9 mouse cellular contexts compared by ENCODE assay signal in the genomic region with DNA sequence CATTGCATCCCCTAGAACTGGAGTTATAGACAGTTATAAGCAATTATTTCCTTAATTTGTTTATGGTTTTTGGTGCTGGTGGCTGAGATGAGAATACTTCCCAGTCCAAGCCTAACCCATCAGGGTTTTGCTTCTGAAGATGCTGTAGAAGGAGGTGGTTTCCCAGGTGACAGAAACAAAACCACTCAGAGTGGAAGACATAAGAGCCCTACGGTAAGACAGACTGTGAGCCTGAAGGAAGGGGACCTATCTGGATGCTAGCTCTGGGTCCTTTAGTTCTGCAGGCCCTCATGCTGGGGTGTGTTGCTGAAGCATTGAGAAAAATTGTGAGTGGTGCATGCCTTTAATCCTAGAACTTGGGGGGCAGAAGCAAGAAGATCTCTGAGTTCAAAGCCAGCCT.
"Had no signal": no experiment of that assay in that cellular context is flagged by ENCODE, and none has a peak within 500 bp of the region (broad histone marks: within the 10 kb centered on the region; RNA-seq: fewer than 3 reads in every experiment).

No protein-coding gene starts in this region.

- ATAC-seq: intestine, embryonic 16.5 days had no signal

- DNase-seq: kidney, adult 18-20 months; kidney, adult 9 months; layer of hippocampus, adult 9-11 months; layer of hippocampus, postnatal 36 days; midbrain, embryonic 14.5 days; right cerebral cortex, postnatal 25 days; spleen, adult 18-20 months; thymus, postnatal 25 days had no signal
